Mouse (Mus musculus) midbrain, embryonic 15.5 days (tissue): ENCODE data around the gene Dmgdh. TPM values are rescaled to one million over a fixed set of nuclear protein-coding genes. Genes with fewer than 3 reads are reported as not detected.

Source experiments
- ATAC-seq: fragments of 200-750 bp; cut with Nextera tagmentation; replicated peaks from 2 replicates; pipeline ENCODE4 v1.8.0; 2017; ENCODE audit warnings: moderate TSS enrichment
- H3K27ac ChIP-seq: fragments of 300-500 bp; sonication (generic); 2 replicates; pipeline ENCODE4 v1.5.1; 2015; ENCODE audit warnings: mild to moderate bottlenecking, inconsistent platforms
- H3K27me3 ChIP-seq: fragments of 300-500 bp; sonication (generic); replicated peaks from 2 replicates; pipeline ENCODE4 v1.6.1; 2015; ENCODE audit warnings: inconsistent platforms
- H3K36me3 ChIP-seq: fragments of 300-500 bp; sonication (generic); replicated peaks from 2 replicates; pipeline ENCODE4 v1.6.1; 2015; ENCODE audit warnings: inconsistent platforms
- H3K4me1 ChIP-seq: fragments of 300-500 bp; sonication (generic); 2 replicates; pipeline ENCODE4 v1.6.1; 2015; ENCODE audit warnings: inconsistent platforms
- H3K4me2 ChIP-seq: fragments of 300-500 bp; sonication (generic); 2 replicates; pipeline ENCODE4 v1.6.1; 2015; ENCODE audit warnings: inconsistent platforms, mild to moderate bottlenecking, moderate library complexity
- H3K4me3 ChIP-seq: fragments of 300-500 bp; sonication (generic); 2 replicates; pipeline ENCODE4 v1.5.1; 2015; ENCODE audit warnings: mild to moderate bottlenecking, inconsistent platforms
- H3K9ac ChIP-seq: fragments of 300-500 bp; sonication (generic); 2 replicates; pipeline ENCODE4 v1.6.1; 2015; ENCODE audit warnings: mild to moderate bottlenecking, inconsistent platforms
- H3K9me3 ChIP-seq: fragments of 300-500 bp; sonication (generic); 2 replicates; pipeline ENCODE4 v1.6.1; 2016; ENCODE audit warnings: inconsistent platforms
- WGBS: fragments of 180-500 bp; shearing (Covaris S2); methylation state at CpG from one replicate; pipeline ENCODE4 v1.1.7; 2015; ENCODE audit warnings: mixed read lengths; 5-methylcytosine and 5-hydroxymethylcytosine counted together
- polyA plus RNA-seq: library from polyadenylated mRNA; unstranded; fragments of >200 nt; fragmentation: Nextera tagmentation; extraction: Ambion mirVana; gene quantifications from 2 replicates; pipeline ENCODE4 v1.2.1, GENCODE M21; 2015

Gene Dmgdh
- 0.11 and 0.12 TPM in 2 replicates for polyA plus RNA-seq

- WGBS = 8% methylated on average over 31 of the region's 31 CpGs
- peak within 1 kb of the TSS; percentile 22 for H3K4me2 ChIP-seq
- H3K27ac ChIP-seq = no peak within 1 kb of the TSS
- H3K27me3 ChIP-seq = peaks cover 4% of the 10 kb centered on the region; the same call in 1 of the 2 replicates
- ATAC-seq = 0 out of 2 replicates have a peak, but pooled peaks have one; percentile 27
- H3K4me1 ChIP-seq = no peaks in the 10 kb centered on the region
- H3K4me3 ChIP-seq = no peak within 1 kb of the TSS
- H3K9me3 ChIP-seq = no peaks in the 10 kb centered on the region
- H3K36me3 ChIP-seq = no peaks in the 10 kb centered on the region
- no peak within 1 kb of the TSS for H3K9ac ChIP-seq
These were observed at the start of gene Dmgdh, which contains the start of gene Bhmt2 for GRCm38 (mm10) chr13:93674131-93674561. Gene Dmgdh, plus strand, starts transcription at chr13:93674433. Gene Bhmt2, minus strand, starts transcription at chr13:93674302.

- H3K27me3 ChIP-seq = no peaks in the 10 kb centered on the region
- no peaks in the 10 kb centered on the region for H3K36me3 ChIP-seq
- ATAC-seq = no peak
- no peak overlapping the region for H3K4me2 ChIP-seq
- H3K9me3 ChIP-seq = no peaks in the 10 kb centered on the region
- no peak overlapping the region for H3K27ac ChIP-seq
- H3K9ac ChIP-seq = no peak overlapping the region
- WGBS = 20% methylated on average over 6 of the region's 6 CpGs
- no peak overlapping the region for H3K4me3 ChIP-seq
- H3K4me1 ChIP-seq = no peaks in the 10 kb centered on the region
These were observed 45.4 kb upstream of the Dmgdh start for GRCm38 (mm10) chr13:93628861-93629260.

- WGBS = 85% methylated on average over 10 of the region's 10 CpGs
- Histone ChIP-seq H3K36me3 (no peaks in the 10 kb centered on the region), H3K4me2 (no peak overlapping the region), H3K27ac (no peak overlapping the region), H3K4me3 (no peak overlapping the region), H3K27me3 (no peaks in the 10 kb centered on the region), H3K4me1 (no peaks in the 10 kb centered on the region), H3K9me3 (no peaks in the 10 kb centered on the region), H3K9ac (no peak overlapping the region)
- no peak for ATAC-seq
These were observed 43.1 kb upstream of the Dmgdh start for GRCm38 (mm10) chr13:93630941-93631705.

- no peak for ATAC-seq
These were observed 41.3 kb upstream of the Dmgdh start for GRCm38 (mm10) chr13:93632927-93633326.

GRCm38 (mm10) chr13:93636561-93636960 is 37.7 kb upstream of the Dmgdh start:
- no peak overlapping the region for H3K4me2 ChIP-seq
- H3K4me1 ChIP-seq = no peaks in the 10 kb centered on the region
- no peak overlapping the region for H3K27ac ChIP-seq
- no peak for ATAC-seq
- H3K36me3 ChIP-seq = no peaks in the 10 kb centered on the region
- H3K9ac ChIP-seq = no peak overlapping the region
- no peak overlapping the region for H3K4me3 ChIP-seq
- H3K9me3 ChIP-seq = no peaks in the 10 kb centered on the region
- no peaks in the 10 kb centered on the region for H3K27me3 ChIP-seq
- 84% methylated on average over 1 of the region's 1 CpGs for WGBS

More at GRCm38 (mm10) chr13:93632927-93633326, 41.3 kb upstream of the Dmgdh start:
- no peaks in the 10 kb centered on the region for H3K9me3 ChIP-seq
- H3K4me1 ChIP-seq = no peaks in the 10 kb centered on the region
- no peaks in the 10 kb centered on the region for H3K36me3 ChIP-seq
- no peak overlapping the region for H3K4me2 ChIP-seq
- 86% methylated on average over 5 of the region's 5 CpGs for WGBS
- no peak overlapping the region for H3K9ac ChIP-seq
- H3K4me3 ChIP-seq = no peak overlapping the region
- no peak overlapping the region for H3K27ac ChIP-seq
- no peaks in the 10 kb centered on the region for H3K27me3 ChIP-seq

- H3K4me1 ChIP-seq = no peaks in the 10 kb centered on the region
- ATAC-seq = no peak
- no peak within 1 kb of the TSS for H3K9ac ChIP-seq
- 75% methylated on average over 19 of the region's 19 CpGs for WGBS
- no peaks in the 10 kb centered on the region for H3K27me3 ChIP-seq
- H3K9me3 ChIP-seq = no peaks in the 10 kb centered on the region
- no peak within 1 kb of the TSS for H3K27ac ChIP-seq
- H3K4me3 ChIP-seq = no peak within 1 kb of the TSS
- no peak within 1 kb of the TSS for H3K4me2 ChIP-seq
- H3K36me3 ChIP-seq = no peaks in the 10 kb centered on the region
These were observed 36.7 kb upstream of the Dmgdh start, which contains the start of gene Bhmt for GRCm38 (mm10) chr13:93637282-93638245. Gene Bhmt, minus strand, starts transcription at chr13:93637961.

- no peak overlapping the region for H3K9ac ChIP-seq
- H3K4me2 ChIP-seq = no peak overlapping the region
- H3K4me1 ChIP-seq = no peaks in the 10 kb centered on the region
- WGBS = 65% methylated on average over 4 of the region's 4 CpGs
- H3K36me3 ChIP-seq = no peaks in the 10 kb centered on the region
- no peak overlapping the region for H3K4me3 ChIP-seq
- H3K27ac ChIP-seq = no peak overlapping the region
- H3K9me3 ChIP-seq = no peaks in the 10 kb centered on the region
- H3K27me3 ChIP-seq = no peaks in the 10 kb centered on the region
- ATAC-seq = no peak
These were observed 34.6 kb upstream of the Dmgdh start for GRCm38 (mm10) chr13:93639636-93640035.

- H3K9me3 ChIP-seq = no peaks in the 10 kb centered on the region
- no peak overlapping the region for H3K4me3 ChIP-seq
- no peaks in the 10 kb centered on the region for H3K36me3 ChIP-seq
- H3K4me1 ChIP-seq = no peaks in the 10 kb centered on the region
- ATAC-seq = no peak
- H3K27me3 ChIP-seq = no peaks in the 10 kb centered on the region
- H3K27ac ChIP-seq = no peak overlapping the region
- 89% methylated on average over 7 of the region's 7 CpGs for WGBS
- H3K4me2 ChIP-seq = no peak overlapping the region
- no peak overlapping the region for H3K9ac ChIP-seq
These were observed 25.7 kb upstream of the Dmgdh start for GRCm38 (mm10) chr13:93648387-93649130.

GRCm38 (mm10) chr13:93653382-93653781 is 20.9 kb upstream of the Dmgdh start:
- H3K4me3 ChIP-seq = no peak overlapping the region
- H3K4me1 ChIP-seq = no peaks in the 10 kb centered on the region
- H3K9me3 ChIP-seq = no peaks in the 10 kb centered on the region
- 92% methylated on average over 6 of the region's 6 CpGs for WGBS
- H3K4me2 ChIP-seq = no peak overlapping the region
- no peaks in the 10 kb centered on the region for H3K27me3 ChIP-seq
- H3K27ac ChIP-seq = no peak overlapping the region
- no peak for ATAC-seq
- H3K36me3 ChIP-seq = no peaks in the 10 kb centered on the region
- no peak overlapping the region for H3K9ac ChIP-seq

- 70% methylated on average over 5 of the region's 5 CpGs for WGBS
These were observed 16.3 kb upstream of the Dmgdh start for GRCm38 (mm10) chr13:93657941-93658340.

GRCm38 (mm10) chr13:93667586-93667985 is 6.6 kb upstream of the Dmgdh start:
- no peak for ATAC-seq
- WGBS = 87% methylated on average over 4 of the region's 4 CpGs
- no peaks in the 10 kb centered on the region for H3K36me3 ChIP-seq
- no peaks in the 10 kb centered on the region for H3K4me1 ChIP-seq
- no peak overlapping the region for H3K9ac ChIP-seq
- no peaks in the 10 kb centered on the region for H3K9me3 ChIP-seq
- no peak overlapping the region for H3K4me3 ChIP-seq
- H3K4me2 ChIP-seq = no peak overlapping the region
- H3K27me3 ChIP-seq = no peaks in the 10 kb centered on the region
- no peak overlapping the region for H3K27ac ChIP-seq

More at GRCm38 (mm10) chr13:93657941-93658340, 16.3 kb upstream of the Dmgdh start:
- no peaks in the 10 kb centered on the region for H3K9me3 ChIP-seq
- H3K36me3 ChIP-seq = no peaks in the 10 kb centered on the region
- ATAC-seq = no peak
- H3K9ac ChIP-seq = no peak overlapping the region
- H3K27ac ChIP-seq = no peak overlapping the region
- no peak overlapping the region for H3K4me3 ChIP-seq
- H3K4me2 ChIP-seq = no peak overlapping the region
- H3K27me3 ChIP-seq = no peaks in the 10 kb centered on the region
- H3K4me1 ChIP-seq = no peaks in the 10 kb centered on the region
